Mouse (Mus musculus): ENCODE measurements around the gene Rbm6.

- no peak for TF ChIP-seq POLR2A (IDR thresholded peaks at IDR 0.05; ENCODE audit: control insufficient read depth, extremely low read depth, insufficient read depth, low read length, poor library complexity)
- TF ChIP-seq CTCF (IDR thresholded peaks at IDR 0.05; ENCODE audit: borderline replicate concordance, control insufficient read depth, extremely low read depth, insufficient read depth, low read length, poor library complexity) = no peak
These were observed 30.3 kb downstream of the Rbm6 start for GRCm38 (mm10) chr9:107842709-107843108.

All from thymus, adult 2 months (tissue).